Mouse (Mus musculus) embryonic fibroblast, embryonic 13.5 days (primary cell): ENCODE results near the gene Bcap29.

Source experiments
- CTCF ChIP-seq: IDR thresholded peaks from 2 replicates; pipeline ENCODE4 v1.5.1; 2011; ENCODE audit warnings: mild to moderate bottlenecking, control low read depth, low read length, moderate library complexity, borderline replicate concordance; ENCODE audit not compliant: insufficient read depth
- POLR2A ChIP-seq: IDR thresholded peaks from 2 replicates; pipeline ENCODE4 v1.6.1; 2011; ENCODE audit warnings: low read depth, mild to moderate bottlenecking, control low read depth, low read length, moderate library complexity

DNA sequence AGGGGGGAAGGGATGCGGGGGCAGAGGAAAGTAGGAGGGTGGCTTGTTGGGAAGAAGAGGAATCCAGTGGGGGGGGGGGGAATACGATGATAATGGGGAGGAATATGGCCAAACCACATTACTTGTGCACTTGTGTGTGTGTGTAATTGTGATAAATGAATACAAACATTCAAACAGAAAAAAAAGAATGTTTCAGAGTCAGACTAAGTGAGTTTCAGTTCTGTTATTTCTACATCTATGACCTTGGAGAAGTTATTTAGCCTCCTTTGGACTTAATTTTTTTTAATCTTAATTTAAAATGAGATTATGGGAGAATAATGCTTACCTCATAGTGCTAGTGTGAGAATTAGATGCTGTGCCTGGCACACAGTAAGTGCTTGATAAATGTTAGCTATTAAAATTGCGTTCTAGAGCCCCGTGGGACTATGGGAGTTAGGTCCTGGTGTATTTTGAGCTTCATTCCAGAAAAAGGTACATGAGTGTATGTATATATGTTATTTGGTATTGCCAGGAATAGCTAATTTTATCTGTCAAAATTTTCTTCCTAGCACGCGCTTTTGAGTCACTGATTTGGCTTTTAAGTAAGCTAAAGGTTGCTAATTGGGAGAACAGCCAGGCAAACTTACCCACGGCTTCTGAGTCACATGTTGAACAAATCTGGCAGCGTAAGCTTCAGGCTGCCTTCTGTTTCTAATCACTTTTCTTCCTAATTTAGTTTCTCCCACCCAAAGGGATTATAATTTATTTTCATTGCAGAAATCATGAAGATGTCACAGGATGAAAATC is 55.6 kb downstream of the Bcap29 start:
- TF ChIP-seq POLR2A (no peak), CTCF (no peak)
